Mouse (Mus musculus): ENCODE data around the gene Faf1. TPM values are rescaled to one million over a fixed set of nuclear protein-coding genes. Genes with fewer than 3 reads are reported as not detected.

Gene Faf1
- total RNA-seq, 1 experiment = 52.3 TPM

GRCm38 (mm10) chr4:109639356-109639755 is 37.0 kb upstream of the Faf1 start:
- in situ Hi-C loops (cut with MboI; ENCODE audit: low sequenced_read_pairs in 2 of 2, unreplicated experiment in 2 of 2) = loop anchor here in 1 of 2 experiments (10.0 kb wide), 1 partner anchor 145 kb away; no protein-coding TSS in a partner anchor
- no peaks in the 10 kb centered on the region for H3K9me3 ChIP-seq (ENCODE audit: control insufficient read depth, insufficient read depth, low read depth, low read length)
- no peak overlapping the region for H3K27ac ChIP-seq (ENCODE audit: insufficient read depth, low read depth, low read length, poor library complexity, severe bottlenecking)
- DNase-seq (ENCODE audit: low read depth, low spot score) = no peak
- H3K4me3 ChIP-seq (ENCODE audit: insufficient read depth in 1 of 2, low read depth in 1 of 2, low read length in 2 of 2, poor library complexity in 1 of 2, severe bottlenecking in 1 of 2) = no peak overlapping the region
- H3K36me3 ChIP-seq (ENCODE audit: control insufficient read depth, insufficient read depth, low read length, poor library complexity, severe bottlenecking) = no peaks in the 10 kb centered on the region
- H3K4me1 ChIP-seq (ENCODE audit: control insufficient read depth in 2 of 2, insufficient read depth in 2 of 2, low read length in 2 of 2, poor library complexity in 1 of 2) = no peaks in the 10 kb centered on the region
- H3K9ac ChIP-seq (ENCODE audit: insufficient read depth, low read depth, low read length, poor library complexity, severe bottlenecking) = no peak overlapping the region
- TF ChIP-seq ZC3H11A (IDR thresholded peaks at IDR 0.05; ENCODE audit: borderline replicate concordance, low read depth, low read length) = no peak
- no peak for TF ChIP-seq CHD2 (IDR thresholded peaks at IDR 0.05; ENCODE audit: low read depth, low read length)
- no peak for TF ChIP-seq HCFC1 (IDR thresholded peaks at IDR 0.05; ENCODE audit: borderline replicate concordance, insufficient read depth, low read length)
- no peak for TF ChIP-seq MAFK (IDR thresholded peaks at IDR 0.05; ENCODE audit: insufficient read depth, low read depth, low read length)

- TF ChIP-seq MAFK (IDR thresholded peaks at IDR 0.05; ENCODE audit: insufficient read depth, low read depth, low read length) (no peak), ZC3H11A (IDR thresholded peaks at IDR 0.05; ENCODE audit: borderline replicate concordance, low read depth, low read length) (no peak), ZNF384 (IDR thresholded peaks at IDR 0.05; ENCODE audit: low read depth, low read length) (no peak), CHD2 (IDR thresholded peaks at IDR 0.05; ENCODE audit: low read depth, low read length) (no peak), HCFC1 (IDR thresholded peaks at IDR 0.05; ENCODE audit: borderline replicate concordance, insufficient read depth, low read length) (no peak)
- Histone ChIP-seq H3K9ac (ENCODE audit: insufficient read depth, low read depth, low read length, poor library complexity, severe bottlenecking) (no peak overlapping the region), H3K4me1 (ENCODE audit: control insufficient read depth in 2 of 2, insufficient read depth in 2 of 2, low read length in 2 of 2, poor library complexity in 1 of 2) (no peaks in the 10 kb centered on the region), H3K4me3 (ENCODE audit: insufficient read depth in 1 of 2, low read depth in 1 of 2, low read length in 2 of 2, poor library complexity in 1 of 2, severe bottlenecking in 1 of 2) (no peak overlapping the region), H3K36me3 (ENCODE audit: control insufficient read depth, insufficient read depth, low read length, poor library complexity, severe bottlenecking) (no peaks in the 10 kb centered on the region), H3K27ac (ENCODE audit: insufficient read depth, low read depth, low read length, poor library complexity, severe bottlenecking) (no peak overlapping the region), H3K9me3 (ENCODE audit: control insufficient read depth, insufficient read depth, low read depth, low read length) (no peaks in the 10 kb centered on the region)
- no peak for DNase-seq (ENCODE audit: low read depth, low spot score)
- in situ Hi-C loops (cut with MboI; ENCODE audit: low sequenced_read_pairs in 2 of 2, unreplicated experiment in 2 of 2) = no loop called here
Measured at GRCm38 (mm10) chr4:109640141-109640540, 36.2 kb upstream of the Faf1 start.

GRCm38 (mm10) chr4:109641451-109641850 is 34.9 kb upstream of the Faf1 start:
- Histone ChIP-seq H3K4me3 (ENCODE audit: insufficient read depth in 1 of 2, low read depth in 1 of 2, low read length in 2 of 2, poor library complexity in 1 of 2, severe bottlenecking in 1 of 2) (no peak overlapping the region), H3K9ac (ENCODE audit: insufficient read depth, low read depth, low read length, poor library complexity, severe bottlenecking) (no peak overlapping the region), H3K27ac (ENCODE audit: insufficient read depth, low read depth, low read length, poor library complexity, severe bottlenecking) (no peak overlapping the region), H3K36me3 (ENCODE audit: control insufficient read depth, insufficient read depth, low read length, poor library complexity, severe bottlenecking) (no peaks in the 10 kb centered on the region), H3K4me1 (ENCODE audit: control insufficient read depth in 2 of 2, insufficient read depth in 2 of 2, low read length in 2 of 2, poor library complexity in 1 of 2) (no peaks in the 10 kb centered on the region), H3K9me3 (ENCODE audit: control insufficient read depth, insufficient read depth, low read depth, low read length) (no peaks in the 10 kb centered on the region)
- no peak for TF ChIP-seq ZC3H11A (IDR thresholded peaks at IDR 0.05; ENCODE audit: borderline replicate concordance, low read depth, low read length)
- TF ChIP-seq MAFK (IDR thresholded peaks at IDR 0.05; ENCODE audit: insufficient read depth, low read depth, low read length) = no peak
- no peak for TF ChIP-seq ZNF384 (IDR thresholded peaks at IDR 0.05; ENCODE audit: low read depth, low read length)
- TF ChIP-seq CHD2 (IDR thresholded peaks at IDR 0.05; ENCODE audit: low read depth, low read length) = no peak
- TF ChIP-seq HCFC1 (IDR thresholded peaks at IDR 0.05; ENCODE audit: borderline replicate concordance, insufficient read depth, low read length) = no peak
- in situ Hi-C loops (cut with MboI; ENCODE audit: low sequenced_read_pairs in 2 of 2, unreplicated experiment in 2 of 2) = no loop called here
- no peak for DNase-seq (ENCODE audit: low read depth, low spot score)

- no peak overlapping the region for H3K27ac ChIP-seq (ENCODE audit: insufficient read depth, low read depth, low read length, poor library complexity, severe bottlenecking)
- no peak overlapping the region for H3K9ac ChIP-seq (ENCODE audit: insufficient read depth, low read depth, low read length, poor library complexity, severe bottlenecking)
- H3K9me3 ChIP-seq (ENCODE audit: control insufficient read depth, insufficient read depth, low read depth, low read length) = no peaks in the 10 kb centered on the region
- H3K36me3 ChIP-seq (ENCODE audit: control insufficient read depth, insufficient read depth, low read length, poor library complexity, severe bottlenecking) = no peaks in the 10 kb centered on the region
- H3K4me3 ChIP-seq (ENCODE audit: insufficient read depth in 1 of 2, low read depth in 1 of 2, low read length in 2 of 2, poor library complexity in 1 of 2, severe bottlenecking in 1 of 2) = no peak overlapping the region
- in situ Hi-C loops (cut with MboI; ENCODE audit: low sequenced_read_pairs in 2 of 2, unreplicated experiment in 2 of 2) = no loop called here
- H3K4me1 ChIP-seq (ENCODE audit: control insufficient read depth in 2 of 2, insufficient read depth in 2 of 2, low read length in 2 of 2, poor library complexity in 1 of 2) = no peaks in the 10 kb centered on the region
- TF ChIP-seq HCFC1 (IDR thresholded peaks at IDR 0.05; ENCODE audit: borderline replicate concordance, insufficient read depth, low read length) (no peak), ZC3H11A (IDR thresholded peaks at IDR 0.05; ENCODE audit: borderline replicate concordance, low read depth, low read length) (no peak), CHD2 (IDR thresholded peaks at IDR 0.05; ENCODE audit: low read depth, low read length) (no peak), MAFK (IDR thresholded peaks at IDR 0.05; ENCODE audit: insufficient read depth, low read depth, low read length) (no peak), ZNF384 (IDR thresholded peaks at IDR 0.05; ENCODE audit: low read depth, low read length) (no peak)
- no peak for DNase-seq (ENCODE audit: low read depth, low spot score)
Measured at GRCm38 (mm10) chr4:109647281-109647680, 29.1 kb upstream of the Faf1 start.

- Histone ChIP-seq H3K4me1 (ENCODE audit: control insufficient read depth in 2 of 2, insufficient read depth in 2 of 2, low read length in 2 of 2, poor library complexity in 1 of 2) (no peaks in the 10 kb centered on the region), H3K27ac (ENCODE audit: insufficient read depth, low read depth, low read length, poor library complexity, severe bottlenecking) (no peak overlapping the region), H3K36me3 (ENCODE audit: control insufficient read depth, insufficient read depth, low read length, poor library complexity, severe bottlenecking) (no peaks in the 10 kb centered on the region), H3K9me3 (ENCODE audit: control insufficient read depth, insufficient read depth, low read depth, low read length) (no peaks in the 10 kb centered on the region), H3K9ac (ENCODE audit: insufficient read depth, low read depth, low read length, poor library complexity, severe bottlenecking) (no peak overlapping the region), H3K4me3 (ENCODE audit: insufficient read depth in 1 of 2, low read depth in 1 of 2, low read length in 2 of 2, poor library complexity in 1 of 2, severe bottlenecking in 1 of 2) (no peak overlapping the region)
- no peak for TF ChIP-seq ZNF384 (IDR thresholded peaks at IDR 0.05; ENCODE audit: low read depth, low read length)
- DNase-seq (ENCODE audit: low read depth, low spot score) = no peak
- in situ Hi-C loops (cut with MboI; ENCODE audit: low sequenced_read_pairs in 2 of 2, unreplicated experiment in 2 of 2) = no loop called here
Measured at GRCm38 (mm10) chr4:109649331-109649730, 27.1 kb upstream of the Faf1 start.
